Mouse (Mus musculus) right cerebral cortex, postnatal 14 days (tissue): ENCODE measurements around the gene Naa80.

Source experiments
- DNase-seq: peaks from one replicate; pipeline ENCODE4 v3.0.0; 2022

Naa80 gene

GRCm38 (mm10) chr9:107620954-107621353, 42.3 kb downstream of the Naa80 start:
- DNase-seq: no peak

GRCm38 (mm10) chr9:107624539-107624938, 45.9 kb downstream of the Naa80 start:
- DNase-seq: no peak

GRCm38 (mm10) chr9:107624951-107625350, 46.3 kb downstream of the Naa80 start:
- no peak for DNase-seq

- DNase-seq: no peak
Measured at GRCm38 (mm10) chr9:107625351-107626128, 46.9 kb downstream of the Naa80 start.

- DNase-seq: peak; percentile 38
Measured at GRCm38 (mm10) chr9:107626158-107626843, 47.6 kb downstream of the Naa80 start.

GRCm38 (mm10) chr9:107626844-107627277, 48.2 kb downstream of the Naa80 start:
- peak; percentile 90 for DNase-seq

GRCm38 (mm10) chr9:107627387-107628255, 48.9 kb downstream of the Naa80 start:
- no peak for DNase-seq

- DNase-seq: no peak
Measured at GRCm38 (mm10) chr9:107628721-107629410, 50.2 kb downstream of the Naa80 start.

GRCm38 (mm10) chr9:107629411-107629730, 50.7 kb downstream of the Naa80 start:
- no peak for DNase-seq

GRCm38 (mm10) chr9:107629901-107630425, 51.3 kb downstream of the Naa80 start:
- no peak for DNase-seq

GRCm38 (mm10) chr9:107630576-107630975, 51.9 kb downstream of the Naa80 start:
- peak; percentile 57 for DNase-seq

- no peak for DNase-seq
Measured at GRCm38 (mm10) chr9:107631311-107631826, 52.7 kb downstream of the Naa80 start.

GRCm38 (mm10) chr9:107631861-107632260, 53.2 kb downstream of the Naa80 start:
- no peak for DNase-seq

- DNase-seq: no peak
Measured at GRCm38 (mm10) chr9:107632478-107632877, 53.8 kb downstream of the Naa80 start.

- peak; percentile 69 for DNase-seq
Measured at GRCm38 (mm10) chr9:107633091-107633660, 54.5 kb downstream of the Naa80 start.
